Mouse (Mus musculus): ENCODE data around the gene Tollip. TPM values are rescaled to one million over a fixed set of nuclear protein-coding genes. Genes with fewer than 3 reads are reported as not detected.

The Tollip gene
- polyA plus RNA-seq (2015; fragmentation: Nextera tagmentation; extraction: Ambion mirVana), result 47.5 and 50.3 TPM in 2 replicates

DNA sequence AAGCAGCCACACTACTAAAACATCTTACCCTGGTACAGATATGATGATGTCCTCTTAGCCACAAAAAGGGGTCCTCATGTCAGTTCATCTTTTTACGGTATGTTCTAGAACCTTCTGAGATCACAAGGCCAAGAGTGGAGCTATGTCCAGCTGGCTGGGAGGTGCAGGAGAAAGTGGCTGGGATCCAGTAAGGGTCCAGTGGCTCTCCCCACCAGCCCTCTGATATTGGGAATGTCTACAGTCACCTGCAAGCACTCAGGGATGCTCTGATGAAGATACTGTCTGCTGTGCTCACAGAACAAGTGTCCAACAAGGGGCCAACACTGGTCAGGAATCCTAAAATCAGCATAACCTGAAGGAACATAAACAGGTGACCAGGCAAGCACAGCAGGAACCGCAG lies at the start of gene Tollip:
Tollip (minus strand) TSS at position 101 of the 400 bp plus-strand sequence.
- no peaks in the 10 kb centered on the region for H3K4me1 ChIP-seq
- H3K36me3 ChIP-seq, result no peaks in the 10 kb centered on the region
- ATAC-seq (ENCODE audit: insufficient number of reproducible peaks, low FRiP score, low TSS enrichment, low read depth), result no peak
- H3K27me3 ChIP-seq, result peaks cover under 1% of the 10 kb centered on the region; the same call in 1 of the 2 replicates
- no peak within 1 kb of the TSS for H3K27ac ChIP-seq
- H3K9ac ChIP-seq, result no peak within 1 kb of the TSS
- H3K4me2 ChIP-seq, result no peak within 1 kb of the TSS
- no peak within 1 kb of the TSS for H3K4me3 ChIP-seq
- H3K9me3 ChIP-seq, result no peaks in the 10 kb centered on the region
- WGBS, result 85% methylated on average over 2 of the region's 2 CpGs

DNA sequence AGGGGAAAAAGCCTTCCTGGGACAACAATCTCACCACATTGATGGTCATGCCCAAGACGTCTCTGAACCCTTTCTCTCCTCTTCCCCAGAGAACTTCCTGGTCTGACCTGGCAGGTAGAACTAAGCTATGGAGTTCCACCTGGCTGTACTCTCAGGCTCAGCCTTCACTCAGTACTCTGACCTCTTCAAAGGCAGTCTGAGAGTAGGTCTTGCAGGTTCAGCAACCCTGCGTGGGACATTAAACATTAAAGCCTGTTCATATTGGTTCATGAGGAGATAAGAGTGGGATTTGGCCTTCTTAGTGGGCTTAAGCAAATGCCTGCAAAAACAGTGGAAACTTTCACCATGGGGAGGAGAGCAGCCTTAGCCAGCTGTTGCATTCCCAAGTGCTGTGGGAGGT lies 48.0 kb upstream of the Tollip start:
- H3K27ac ChIP-seq, result no peak overlapping the region
- H3K4me3 ChIP-seq, result no peak overlapping the region
- no peaks in the 10 kb centered on the region for H3K4me1 ChIP-seq
- no peaks in the 10 kb centered on the region for H3K36me3 ChIP-seq
- ATAC-seq (ENCODE audit: insufficient number of reproducible peaks, low FRiP score, low TSS enrichment, low read depth), result no peak
- no peaks in the 10 kb centered on the region for H3K27me3 ChIP-seq
- WGBS, result 74% methylated on average over 2 of the region's 2 CpGs
- no peak overlapping the region for H3K9ac ChIP-seq
- H3K9me3 ChIP-seq, result no peaks in the 10 kb centered on the region
- no peak overlapping the region for H3K4me2 ChIP-seq

DNA sequence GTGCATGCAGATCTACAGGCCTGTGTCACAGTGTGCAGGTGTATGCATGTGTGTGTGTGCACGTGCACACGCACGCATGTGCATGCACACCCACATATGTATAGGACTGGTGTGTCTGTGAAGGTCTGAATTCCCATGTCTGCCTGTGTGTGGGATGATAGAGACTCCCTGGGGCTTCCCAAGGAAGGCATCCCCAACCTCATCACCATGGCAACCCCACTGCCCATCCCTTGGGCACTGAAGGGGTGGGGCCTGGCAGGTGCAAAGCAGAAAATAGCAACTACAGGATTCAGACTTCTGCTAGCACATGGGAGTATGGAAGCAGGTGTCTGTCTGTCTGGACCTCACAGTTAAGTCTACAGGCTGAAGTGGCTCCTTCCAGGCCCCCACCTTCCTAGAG lies 44.2 kb upstream of the Tollip start:
- Histone ChIP-seq H3K4me3 (no peak overlapping the region), H3K9me3 (no peaks in the 10 kb centered on the region), H3K9ac (no peak overlapping the region), H3K27me3 (no peaks in the 10 kb centered on the region), H3K4me2 (no peak overlapping the region), H3K36me3 (no peaks in the 10 kb centered on the region), H3K4me1 (no peaks in the 10 kb centered on the region), H3K27ac (no peak overlapping the region)
- ATAC-seq (ENCODE audit: insufficient number of reproducible peaks, low FRiP score, low TSS enrichment, low read depth), result no peak
- 96% methylated on average over 3 of the region's 3 CpGs for WGBS

DNA sequence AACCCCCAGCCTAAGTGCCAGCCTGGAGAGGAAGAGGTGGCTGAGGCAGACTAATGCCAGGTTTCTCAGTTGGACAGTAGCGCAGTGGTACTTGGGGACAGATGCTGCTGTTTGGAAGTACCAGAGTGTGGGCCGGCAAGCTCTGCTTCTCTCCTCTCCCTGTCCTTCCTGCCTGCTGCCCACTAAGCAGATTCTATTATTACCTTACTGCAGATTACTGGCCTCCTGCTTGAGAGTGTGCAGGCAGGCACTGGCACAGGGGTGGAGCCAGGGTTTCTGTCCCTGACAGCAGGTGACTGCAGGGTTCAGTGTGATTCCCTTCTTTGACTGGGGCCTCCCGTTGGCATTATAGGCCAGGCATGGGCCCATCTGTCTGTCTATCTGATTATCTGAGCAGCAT lies 43.2 kb upstream of the Tollip start:
- Histone ChIP-seq H3K4me2 (no peak overlapping the region), H3K4me1 (no peaks in the 10 kb centered on the region), H3K9me3 (no peaks in the 10 kb centered on the region), H3K4me3 (no peak overlapping the region), H3K27me3 (0 out of 2 replicates have a peak, but pooled peaks cover under 1% of the 10 kb centered on the region), H3K27ac (no peak overlapping the region), H3K36me3 (no peaks in the 10 kb centered on the region), H3K9ac (no peak overlapping the region)
- WGBS, result 86% methylated on average over 3 of the region's 3 CpGs
- no peak for ATAC-seq (ENCODE audit: insufficient number of reproducible peaks, low FRiP score, low TSS enrichment, low read depth)

DNA sequence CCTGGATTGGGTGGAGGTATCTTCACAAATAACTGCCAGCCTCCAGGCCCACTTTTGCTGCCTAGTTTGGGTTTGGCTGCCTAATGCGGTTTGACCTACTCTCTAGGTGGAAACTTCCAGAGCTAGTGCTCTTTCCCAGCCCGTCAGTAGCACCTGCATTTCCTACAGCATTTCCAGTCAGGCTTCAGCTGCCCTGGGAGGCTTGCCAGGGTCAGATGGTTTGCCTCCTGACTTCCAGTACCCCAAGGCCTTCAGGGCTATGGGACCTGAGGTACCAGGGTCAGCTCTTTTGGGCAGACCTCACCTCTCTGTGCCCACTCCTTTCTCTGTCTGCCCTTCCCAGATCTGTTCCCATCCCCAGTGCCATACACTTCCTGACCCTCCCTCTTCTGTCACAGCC lies 42.6 kb upstream of the Tollip start:
- ATAC-seq (ENCODE audit: insufficient number of reproducible peaks, low FRiP score, low TSS enrichment, low read depth), result no peak
- Histone ChIP-seq H3K9me3 (no peaks in the 10 kb centered on the region), H3K36me3 (no peaks in the 10 kb centered on the region), H3K27me3 (0 out of 2 replicates have a peak, but pooled peaks cover 3% of the 10 kb centered on the region), H3K4me3 (no peak overlapping the region), H3K27ac (no peak overlapping the region), H3K4me2 (no peak overlapping the region), H3K9ac (no peak overlapping the region), H3K4me1 (no peaks in the 10 kb centered on the region)
- 64% methylated on average over 2 of the region's 2 CpGs for WGBS

DNA sequence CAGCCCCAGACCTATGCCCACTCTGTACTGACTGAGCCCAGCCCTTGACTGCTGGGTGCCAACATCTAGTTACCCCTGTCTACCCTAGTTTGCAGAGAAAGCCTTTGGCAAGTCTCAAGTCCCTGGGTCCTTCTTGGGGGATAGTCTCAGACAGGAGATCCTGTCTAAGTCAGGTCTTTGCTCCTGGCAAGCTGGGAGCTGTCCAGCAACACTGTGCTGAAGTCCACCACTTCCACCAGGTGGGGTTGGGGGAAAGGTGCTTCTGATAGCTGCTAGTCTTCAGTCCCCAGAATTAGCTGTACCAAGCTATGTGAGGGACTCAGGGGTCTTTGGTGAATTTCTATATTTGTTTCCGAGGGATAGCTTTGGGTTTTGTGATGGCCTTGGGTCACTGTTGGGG lies 40.8 kb upstream of the Tollip start:
- 83% methylated on average over 1 of the region's 1 CpGs for WGBS
- Histone ChIP-seq H3K9ac (no peak overlapping the region), H3K9me3 (no peaks in the 10 kb centered on the region), H3K27ac (no peak overlapping the region), H3K4me2 (no peak overlapping the region), H3K36me3 (no peaks in the 10 kb centered on the region), H3K27me3 (peaks cover 9% of the 10 kb centered on the region), H3K4me1 (no peaks in the 10 kb centered on the region), H3K4me3 (no peak overlapping the region)
- ATAC-seq (ENCODE audit: insufficient number of reproducible peaks, low FRiP score, low TSS enrichment, low read depth), result no peak

DNA sequence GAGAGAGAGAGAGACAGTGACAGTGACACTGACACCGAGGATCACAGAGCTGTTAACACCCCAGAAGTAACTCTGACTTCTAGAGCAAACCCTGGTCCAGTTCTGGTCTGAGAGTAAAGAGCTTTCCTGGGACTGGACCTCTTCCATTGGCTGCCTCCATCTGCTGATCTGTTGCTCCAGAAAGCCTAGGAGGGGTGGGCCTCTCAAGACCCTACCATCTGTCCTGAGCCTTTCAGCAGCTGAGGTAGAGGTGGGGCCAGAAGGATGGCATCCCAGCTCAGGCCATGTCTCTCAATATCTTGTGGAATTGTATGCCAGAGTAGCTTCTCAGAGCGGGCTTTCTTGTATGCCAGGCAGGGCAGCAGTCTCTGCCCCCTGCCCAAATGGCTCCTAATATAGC lies 39.9 kb upstream of the Tollip start:
- WGBS, result 67% methylated on average over 2 of the region's 2 CpGs
- Histone ChIP-seq H3K36me3 (no peaks in the 10 kb centered on the region), H3K27ac (no peak overlapping the region), H3K4me3 (no peak overlapping the region), H3K4me2 (no peak overlapping the region), H3K4me1 (no peaks in the 10 kb centered on the region), H3K9me3 (no peaks in the 10 kb centered on the region), H3K9ac (no peak overlapping the region), H3K27me3 (peaks cover 18% of the 10 kb centered on the region)
- no peak for ATAC-seq (ENCODE audit: insufficient number of reproducible peaks, low FRiP score, low TSS enrichment, low read depth)

DNA sequence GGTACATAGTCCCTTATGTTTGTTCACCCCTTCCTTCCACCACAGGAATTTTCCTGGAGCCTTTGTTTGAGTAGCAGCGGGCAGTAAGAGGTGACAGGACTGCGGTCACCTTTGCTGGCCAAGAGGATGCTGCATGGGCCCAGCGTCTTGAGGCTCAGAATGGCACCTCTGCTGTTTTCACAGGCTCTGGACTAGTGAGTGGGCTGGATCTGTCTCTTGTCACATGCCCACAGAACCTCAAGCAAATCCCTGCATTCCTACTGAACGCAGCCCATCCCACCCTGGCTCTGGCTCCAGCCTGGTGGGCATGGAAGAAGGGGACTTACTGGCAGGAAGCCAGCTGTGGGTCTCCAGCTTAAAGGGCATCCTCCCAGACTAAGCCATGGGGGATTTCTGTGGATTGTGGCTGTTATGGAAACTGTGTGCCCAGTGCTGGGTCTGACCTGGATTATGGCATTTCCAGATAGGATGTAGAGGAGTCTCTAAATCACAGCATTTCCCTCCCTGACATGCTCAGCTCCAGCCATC lies 39.3 kb upstream of the Tollip start:
- no peak for ATAC-seq (ENCODE audit: insufficient number of reproducible peaks, low FRiP score, low TSS enrichment, low read depth)
- no peaks in the 10 kb centered on the region for H3K9me3 ChIP-seq
- WGBS, result 80% methylated on average over 4 of the region's 4 CpGs

DNA sequence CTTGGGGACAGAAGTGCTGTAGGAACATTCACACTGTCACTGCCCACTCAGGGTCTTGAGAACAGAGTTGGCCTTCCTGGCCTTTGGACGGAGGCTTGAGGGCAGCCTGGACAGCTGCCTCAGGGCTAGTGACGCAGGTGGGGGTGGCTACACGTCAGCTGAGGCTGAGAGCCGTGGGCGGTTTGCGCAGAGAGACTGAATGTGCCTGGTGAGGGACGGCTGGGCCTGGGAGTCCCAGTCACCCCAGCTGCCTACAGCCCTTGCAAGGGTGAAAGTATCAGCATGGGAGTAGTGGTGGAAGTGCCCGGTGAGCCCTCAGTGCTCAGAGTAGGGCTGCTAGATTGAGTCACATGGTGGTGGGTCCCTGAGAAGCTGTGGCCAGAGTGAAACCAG lies 37.9 kb upstream of the Tollip start:
- 76% methylated on average over 8 of the region's 8 CpGs for WGBS
- ATAC-seq (ENCODE audit: insufficient number of reproducible peaks, low FRiP score, low TSS enrichment, low read depth), result no peak

More for the DNA sequence above, 39.3 kb upstream of the Tollip start:
- Histone ChIP-seq H3K27me3 (peaks cover 24% of the 10 kb centered on the region), H3K36me3 (no peaks in the 10 kb centered on the region), H3K9ac (no peak overlapping the region), H3K27ac (no peak overlapping the region), H3K4me1 (no peaks in the 10 kb centered on the region), H3K4me2 (no peak overlapping the region), H3K4me3 (no peak overlapping the region)

DNA sequence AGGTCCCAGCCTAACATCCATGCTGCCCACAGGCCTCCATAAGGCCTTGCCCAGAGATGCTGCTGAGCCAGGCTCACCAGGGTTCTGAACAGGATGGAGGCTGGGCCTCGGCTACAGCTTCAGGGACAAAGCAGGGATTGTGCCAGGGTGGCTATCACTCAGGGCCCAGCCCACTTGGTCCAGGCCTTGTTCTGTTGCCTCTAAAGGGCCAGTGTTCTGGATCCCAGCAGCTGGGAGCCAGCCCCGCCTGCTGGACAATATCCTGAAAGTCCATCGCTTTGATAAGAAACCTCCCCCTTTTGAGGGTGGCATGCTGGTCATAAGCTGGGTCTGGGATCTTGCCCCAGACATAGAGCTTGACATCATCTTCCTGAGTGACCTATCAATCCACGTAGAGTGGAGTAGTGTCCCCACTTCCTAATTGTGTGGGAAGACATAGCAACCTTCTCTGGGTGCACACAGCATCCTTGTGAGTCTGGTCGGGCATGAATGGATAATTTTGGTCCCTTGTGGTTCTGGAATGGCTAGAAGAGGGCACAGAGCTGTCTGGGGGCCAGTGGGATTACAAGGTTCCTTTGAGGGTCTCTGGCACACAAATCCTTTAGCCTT lies 37.4 kb upstream of the Tollip start:
- H3K4me2 ChIP-seq, result no peak overlapping the region
- H3K4me1 ChIP-seq, result no peaks in the 10 kb centered on the region
- H3K4me3 ChIP-seq, result no peak overlapping the region
- no peaks in the 10 kb centered on the region for H3K9me3 ChIP-seq
- no peaks in the 10 kb centered on the region for H3K36me3 ChIP-seq
- 75% methylated on average over 5 of the region's 5 CpGs for WGBS
- no peak overlapping the region for H3K9ac ChIP-seq
- peaks cover 43% of the 10 kb centered on the region for H3K27me3 ChIP-seq
- ATAC-seq (ENCODE audit: insufficient number of reproducible peaks, low FRiP score, low TSS enrichment, low read depth), result no peak
- no peak overlapping the region for H3K27ac ChIP-seq

More for the DNA sequence above, 37.9 kb upstream of the Tollip start:
- Histone ChIP-seq H3K27ac (no peak overlapping the region), H3K27me3 (peaks cover 38% of the 10 kb centered on the region), H3K4me1 (no peaks in the 10 kb centered on the region), H3K4me2 (no peak overlapping the region), H3K4me3 (no peak overlapping the region), H3K36me3 (no peaks in the 10 kb centered on the region), H3K9ac (no peak overlapping the region), H3K9me3 (no peaks in the 10 kb centered on the region)

DNA sequence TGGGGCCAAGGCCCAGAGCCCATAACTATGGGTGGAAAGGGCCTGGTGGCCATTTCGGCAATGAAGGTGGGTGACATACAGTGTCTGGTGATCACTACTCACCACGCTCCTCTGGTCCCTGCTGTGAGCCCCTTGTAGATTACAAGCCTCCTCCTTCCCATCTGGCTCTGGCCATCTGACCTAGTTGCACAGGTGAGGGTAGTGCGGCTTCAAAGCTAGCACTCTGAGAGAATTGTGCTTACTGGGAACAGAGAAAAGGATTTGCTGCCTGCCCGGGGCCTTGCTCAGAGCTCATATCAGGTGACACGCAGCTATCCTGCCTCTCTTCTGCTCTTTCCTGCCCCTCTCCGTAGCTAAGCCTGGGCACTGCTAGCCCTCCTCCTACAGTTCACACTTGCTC lies 35.3 kb upstream of the Tollip start:
- no peaks in the 10 kb centered on the region for H3K36me3 ChIP-seq
- peaks cover 63% of the 10 kb centered on the region for H3K27me3 ChIP-seq
- no peak overlapping the region for H3K4me2 ChIP-seq
- no peak for ATAC-seq (ENCODE audit: insufficient number of reproducible peaks, low FRiP score, low TSS enrichment, low read depth)
- WGBS, result 75% methylated on average over 6 of the region's 6 CpGs
- H3K4me3 ChIP-seq, result no peak overlapping the region
- H3K27ac ChIP-seq, result no peak overlapping the region
- H3K9me3 ChIP-seq, result no peaks in the 10 kb centered on the region
- H3K4me1 ChIP-seq, result peaks cover 17% of the 10 kb centered on the region
- no peak overlapping the region for H3K9ac ChIP-seq

DNA sequence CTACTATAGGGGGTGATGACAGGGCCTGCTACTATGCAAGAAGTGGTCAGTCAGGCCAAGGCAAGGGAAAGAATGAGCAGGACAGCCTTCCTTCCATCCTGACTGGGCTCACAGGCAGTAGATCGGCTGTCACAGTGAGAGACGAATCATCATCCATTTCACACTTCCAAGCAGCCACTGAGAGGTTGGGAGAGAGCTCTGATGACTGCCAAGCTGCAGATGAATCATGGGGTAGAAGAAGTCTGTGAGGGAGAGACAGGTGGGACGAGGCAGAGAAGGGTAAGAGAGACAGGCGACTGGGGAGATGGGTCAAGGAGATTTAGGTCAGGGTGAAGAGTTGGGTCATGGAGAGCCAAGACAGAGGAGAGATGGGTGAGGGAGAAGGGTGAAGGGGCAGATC lies 34.6 kb upstream of the Tollip start:
- H3K9ac ChIP-seq, result no peak overlapping the region
- H3K9me3 ChIP-seq, result no peaks in the 10 kb centered on the region
- H3K4me1 ChIP-seq, result peaks cover 17% of the 10 kb centered on the region
- no peak overlapping the region for H3K4me2 ChIP-seq
- no peak overlapping the region for H3K4me3 ChIP-seq
- H3K36me3 ChIP-seq, result no peaks in the 10 kb centered on the region
- H3K27ac ChIP-seq, result no peak overlapping the region
- no peak for ATAC-seq (ENCODE audit: insufficient number of reproducible peaks, low FRiP score, low TSS enrichment, low read depth)
- peaks cover 70% of the 10 kb centered on the region for H3K27me3 ChIP-seq
- 62% methylated on average over 4 of the region's 4 CpGs for whole genome bisulfite sequencing

DNA sequence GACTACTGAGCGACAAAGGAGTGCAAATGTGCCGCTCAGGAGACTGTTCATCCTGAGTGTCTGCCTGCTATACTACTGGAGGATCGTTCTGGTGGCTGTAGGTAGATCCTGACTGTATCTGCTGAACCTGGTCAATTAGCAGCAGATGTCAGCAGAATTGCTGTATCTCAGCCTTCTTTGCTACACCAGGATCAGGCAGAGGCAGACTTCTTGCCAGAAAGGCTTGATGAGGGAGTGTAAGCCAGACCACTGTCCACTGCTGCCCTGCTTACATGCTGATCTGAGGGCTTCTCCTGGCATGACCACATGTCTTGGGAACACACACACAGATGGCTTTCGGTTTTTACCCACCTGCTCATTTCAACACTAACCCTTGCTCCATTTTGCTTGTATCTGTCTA lies 33.5 kb upstream of the Tollip start:
- H3K4me1 ChIP-seq, result peaks cover 17% of the 10 kb centered on the region
- H3K36me3 ChIP-seq, result no peaks in the 10 kb centered on the region
- no peak overlapping the region for H3K4me3 ChIP-seq
- WGBS, result 90% methylated on average over 4 of the region's 4 CpGs
- peaks cover 80% of the 10 kb centered on the region for H3K27me3 ChIP-seq
- no peak for ATAC-seq (ENCODE audit: insufficient number of reproducible peaks, low FRiP score, low TSS enrichment, low read depth)
- no peak overlapping the region for H3K9ac ChIP-seq
- no peak overlapping the region for H3K4me2 ChIP-seq
- no peaks in the 10 kb centered on the region for H3K9me3 ChIP-seq
- H3K27ac ChIP-seq, result no peak overlapping the region

All from limb, embryonic 15.5 days (tissue).